Mouse (Mus musculus) megakaryocyte, embryonic 14.5 days (primary cell): ENCODE data around the gene Barx1. TPM values are rescaled to one million over a fixed set of nuclear protein-coding genes. Genes with fewer than 3 reads are reported as not detected.

Source experiments
- H3K27me3 ChIP-seq: replicated peaks from 2 replicates; pipeline ENCODE3; 2012; ENCODE audit warnings: inconsistent platforms
- H3K36me3 ChIP-seq: replicated peaks from 2 replicates; pipeline ENCODE3; 2012; ENCODE audit warnings: low read length, inconsistent platforms, mixed read lengths
- H3K4me1 ChIP-seq: 2 replicates; pipeline ENCODE4 v1.6.1; 2012; ENCODE audit warnings: inconsistent platforms
- H3K4me3 ChIP-seq: replicated peaks from 2 replicates; pipeline ENCODE3; 2012; ENCODE audit warnings: moderate library complexity, mild to moderate bottlenecking, inconsistent platforms
- H3K9me3 ChIP-seq: 2 replicates; pipeline ENCODE4 v1.6.1; 2012; ENCODE audit warnings: inconsistent platforms
- FLI1 ChIP-seq: IDR thresholded peaks from 2 replicates; pipeline ENCODE4 v1.6.1; 2012; ENCODE audit warnings: low read length, inconsistent platforms, mixed read lengths
- GATA1 ChIP-seq: IDR thresholded peaks from 3 replicates; pipeline ENCODE4 v1.6.1; 2012; ENCODE audit warnings: mixed read lengths, low read length, inconsistent platforms, borderline replicate concordance
- polyA plus RNA-seq: library from polyadenylated mRNA; stranded (reverse); fragments of >175 nt; gene quantifications from 2 replicates; pipeline ENCODE4 v1.2.3, GENCODE M21; 2012; ENCODE audit warnings: low replicate concordance; ENCODE audit not compliant: insufficient read depth

The Barx1 gene
- polyA plus RNA-seq, 1 experiment: not detected

- no peaks in the 10 kb centered on the region for H3K36me3 ChIP-seq
- H3K9me3 ChIP-seq: no peaks in the 10 kb centered on the region
- H3K27me3 ChIP-seq: peaks cover 99% of the 10 kb centered on the region
- peaks cover 37% of the 10 kb centered on the region for H3K4me1 ChIP-seq
- H3K4me3 ChIP-seq: peak overlapping the region; percentile 83
- TF ChIP-seq FLI1 (no peak), GATA1 (no peak)
Measured at GRCm38 (mm10) chr13:48659254-48660220, 3.3 kb upstream of the Barx1 start.

- no peak overlapping the region for H3K4me3 ChIP-seq
- peaks cover 44% of the 10 kb centered on the region for H3K4me1 ChIP-seq
- no peaks in the 10 kb centered on the region for H3K9me3 ChIP-seq
- H3K27me3 ChIP-seq: peaks cover 99% of the 10 kb centered on the region
- H3K36me3 ChIP-seq: no peaks in the 10 kb centered on the region
- TF ChIP-seq GATA1 (no peak), FLI1 (no peak)
Measured at GRCm38 (mm10) chr13:48660221-48660734, 2.5 kb upstream of the Barx1 start.

GRCm38 (mm10) chr13:48660741-48661140 lies 2.1 kb upstream of the Barx1 start:
- H3K9me3 ChIP-seq: 0 out of 2 replicates have a peak, but pooled peaks cover under 1% of the 10 kb centered on the region
- H3K4me3 ChIP-seq: no peak overlapping the region
- peaks cover 44% of the 10 kb centered on the region for H3K4me1 ChIP-seq
- H3K36me3 ChIP-seq: no peaks in the 10 kb centered on the region
- no peak for TF ChIP-seq FLI1
- no peak for TF ChIP-seq GATA1
- H3K27me3 ChIP-seq: peaks cover 99% of the 10 kb centered on the region

- no peak for TF ChIP-seq GATA1
- no peak for TF ChIP-seq FLI1
- Histone ChIP-seq H3K36me3 (no peaks in the 10 kb centered on the region), H3K4me1 (peaks cover 45% of the 10 kb centered on the region), H3K9me3 (0 out of 2 replicates have a peak, but pooled peaks cover 5% of the 10 kb centered on the region), H3K27me3 (peaks cover 99% of the 10 kb centered on the region), H3K4me3 (no peak overlapping the region)
Measured at GRCm38 (mm10) chr13:48661561-48661960, 1.2 kb upstream of the Barx1 start.

- Histone ChIP-seq H3K9me3 (0 out of 2 replicates have a peak, but pooled peaks cover 5% of the 10 kb centered on the region), H3K4me1 (peaks cover 43% of the 10 kb centered on the region), H3K27me3 (peaks cover 99% of the 10 kb centered on the region), H3K36me3 (no peaks in the 10 kb centered on the region), H3K4me3 (no peak overlapping the region)
- no peak for TF ChIP-seq GATA1
- no peak for TF ChIP-seq FLI1
Measured at GRCm38 (mm10) chr13:48663211-48663987, 601 bp downstream of the Barx1 start.

GRCm38 (mm10) chr13:48663988-48664339 lies 1.2 kb downstream of the Barx1 start:
- Histone ChIP-seq H3K9me3 (0 out of 2 replicates have a peak, but pooled peaks cover 5% of the 10 kb centered on the region), H3K4me3 (no peak overlapping the region), H3K27me3 (peaks cover 99% of the 10 kb centered on the region), H3K36me3 (no peaks in the 10 kb centered on the region), H3K4me1 (peaks cover 43% of the 10 kb centered on the region)
- no peak for TF ChIP-seq FLI1
- no peak for TF ChIP-seq GATA1

GRCm38 (mm10) chr13:48664916-48665655 lies 2.3 kb downstream of the Barx1 start:
- H3K4me1 ChIP-seq: peaks cover 43% of the 10 kb centered on the region
- TF ChIP-seq FLI1 (no peak), GATA1 (no peak)
- no peaks in the 10 kb centered on the region for H3K36me3 ChIP-seq
- no peak overlapping the region for H3K4me3 ChIP-seq
- 0 out of 2 replicates have a peak, but pooled peaks cover 5% of the 10 kb centered on the region for H3K9me3 ChIP-seq
- peaks cover 98% of the 10 kb centered on the region for H3K27me3 ChIP-seq

- Histone ChIP-seq H3K4me3 (no peak overlapping the region), H3K36me3 (no peaks in the 10 kb centered on the region), H3K9me3 (0 out of 2 replicates have a peak, but pooled peaks cover 5% of the 10 kb centered on the region), H3K27me3 (peaks cover 97% of the 10 kb centered on the region), H3K4me1 (peaks cover 46% of the 10 kb centered on the region)
- TF ChIP-seq GATA1 (no peak), FLI1 (no peak)
Measured at GRCm38 (mm10) chr13:48665656-48666597, 3.1 kb downstream of the Barx1 start.
